Mouse (Mus musculus): Measurements from ENCODE around the gene Gckr. TPM values are rescaled to one million over a fixed set of nuclear protein-coding genes. Genes with fewer than 3 reads are reported as not detected.

The Gckr gene
- 15.1 and 17.6 TPM in 2 replicates for polyA plus RNA-seq (2012; rRNA removed)

DNA sequence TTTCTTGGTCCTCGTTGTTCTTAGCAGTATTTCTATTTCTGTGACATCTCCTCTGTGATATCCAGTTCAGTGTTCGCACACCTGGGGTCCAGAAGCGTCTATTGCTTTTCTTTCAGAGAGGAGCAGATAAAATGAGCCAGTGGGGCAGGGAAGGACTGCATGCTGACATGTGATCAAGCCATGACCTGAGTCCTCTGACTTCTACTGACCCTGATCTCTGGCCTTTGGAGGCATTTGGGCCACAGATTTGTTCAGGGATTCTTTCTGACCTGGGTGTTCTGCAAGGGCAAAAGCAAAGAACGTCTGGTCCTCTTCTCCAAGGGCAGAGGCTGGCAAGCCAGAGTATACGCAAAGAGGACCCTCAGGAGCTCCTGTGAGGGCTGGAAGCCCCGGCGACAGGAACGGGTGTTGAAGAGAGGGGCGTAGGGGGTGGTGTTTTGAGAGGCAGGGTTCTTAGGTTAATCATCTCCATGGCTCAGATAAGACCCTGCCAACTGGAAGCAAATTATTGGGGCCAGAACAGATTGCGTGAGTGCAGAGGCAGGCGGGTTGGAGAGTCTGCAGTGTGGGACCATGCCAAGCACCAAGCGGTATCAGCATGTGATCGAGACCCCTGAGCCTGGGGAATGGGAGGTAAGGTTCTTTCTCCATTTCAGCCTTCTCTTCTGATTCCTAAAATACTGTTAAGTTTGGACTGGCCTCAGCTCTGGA, at the start of gene Gckr:
Gene Gckr (plus strand): TSS at position 397 of the 711 bp plus-strand sequence.

DNA sequence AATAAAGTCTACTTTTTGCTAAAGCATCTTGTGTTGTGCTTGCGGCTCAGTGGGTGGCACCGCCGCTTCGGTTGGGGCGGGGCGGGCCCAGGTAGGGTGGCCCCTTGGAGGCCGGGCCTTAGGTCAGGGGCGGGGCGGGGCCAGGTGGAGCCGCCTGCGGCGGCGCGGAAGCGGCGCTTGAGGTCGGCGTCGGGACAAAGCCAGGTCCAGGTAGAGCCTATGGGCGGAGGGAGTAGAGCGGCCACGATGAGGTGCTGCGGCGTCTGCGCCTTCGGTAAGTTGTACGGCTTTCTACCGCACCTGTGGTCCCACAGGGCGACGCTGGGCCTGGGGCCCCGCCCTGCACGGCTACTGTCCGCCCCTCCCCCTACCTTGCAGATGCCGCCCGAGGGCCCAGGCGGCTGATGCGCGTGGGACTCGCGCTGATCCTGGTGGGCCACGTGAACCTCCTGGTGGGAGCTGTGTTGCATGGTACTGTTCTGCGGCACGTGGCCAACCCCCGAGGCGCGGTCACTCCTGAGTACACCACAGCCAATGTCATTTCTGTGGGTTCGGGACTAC, 45.6 kb upstream of the Gckr start, which contains the start of gene Krtcap3:
Gene Krtcap3 (plus strand): TSS at position 151 of the 561 bp plus-strand sequence.

DNA sequence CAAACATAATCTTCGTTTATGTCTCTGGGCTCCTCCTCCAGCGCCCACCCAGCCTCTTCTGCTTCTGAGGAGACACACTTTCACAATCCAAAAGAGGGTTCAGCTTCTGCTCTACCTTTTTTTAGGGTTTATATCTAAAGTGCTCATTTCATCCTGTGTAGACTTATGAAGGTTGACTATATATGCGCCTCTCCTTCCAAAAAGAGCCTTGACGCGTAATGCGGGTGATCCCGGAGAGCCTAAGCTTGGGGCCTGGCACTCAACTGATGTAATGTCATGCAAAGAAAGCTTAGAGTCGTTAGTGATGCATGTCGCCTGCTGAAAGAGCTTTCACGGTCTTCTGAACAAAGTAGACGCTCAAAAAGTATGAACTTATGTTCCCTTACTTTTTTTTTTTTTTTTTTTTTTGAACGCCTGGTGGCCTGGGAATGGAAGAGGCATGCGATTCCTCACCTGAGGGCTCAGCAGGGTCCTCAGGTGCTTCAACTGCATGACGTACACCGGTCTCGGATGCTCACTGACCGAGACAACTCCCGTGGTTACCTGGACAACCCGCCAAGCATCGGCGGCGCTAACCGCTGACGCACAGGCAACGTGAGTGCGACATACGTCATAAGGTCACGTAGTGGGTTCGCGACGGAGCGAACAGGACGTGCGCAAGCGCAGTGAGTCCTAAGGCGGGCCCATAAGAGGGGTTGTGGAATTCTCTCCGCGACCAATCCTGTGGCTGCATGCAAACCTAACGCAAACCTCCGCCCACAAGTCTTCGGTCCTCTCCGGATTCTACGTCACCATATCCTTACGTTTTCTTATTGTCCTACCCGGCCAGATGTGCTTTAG, 6.5 kb upstream of the Gckr start, which contains the start of gene Ift172:
Gene Ift172 (minus strand): TSS at position 596 of the 840 bp plus-strand sequence.

DNA sequence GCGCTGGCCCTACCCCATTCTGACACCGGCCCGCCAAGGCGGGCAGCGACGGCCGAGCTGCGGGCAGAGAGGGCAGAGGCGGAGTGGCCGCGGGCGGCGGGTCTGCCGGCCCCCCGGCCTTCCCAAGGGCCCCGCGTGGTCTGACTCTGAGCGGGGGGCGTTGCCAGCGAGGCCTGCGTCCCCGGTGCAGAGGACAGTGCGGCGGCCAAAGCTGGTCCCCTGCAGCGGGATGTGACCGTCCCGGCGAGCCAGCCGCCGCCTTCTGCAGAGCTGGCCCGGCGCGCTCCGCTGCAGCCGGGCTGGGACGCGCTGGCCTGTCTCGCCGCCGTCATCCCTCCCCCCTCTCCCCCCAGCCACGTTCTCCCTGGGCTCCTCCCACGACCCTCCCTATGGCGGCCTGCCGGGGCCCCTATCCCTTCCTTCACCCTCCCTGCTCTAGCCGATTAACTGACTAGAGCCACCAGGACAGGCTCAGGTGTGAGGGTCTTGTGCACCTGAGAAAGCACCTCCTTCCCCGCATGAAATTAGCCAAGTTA, 1.6 kb upstream of the Gckr start, which contains the start of gene Fndc4:
Gene Fndc4 (minus strand): TSS at position 475 of the 536 bp plus-strand sequence.

Other genes with a start within 250 kb of the Gckr start
- 26.4 and 31.3 TPM in 2 replicates for gene Atraid, start 249.1 kb upstream of the Gckr start, polyA plus RNA-seq (2012; rRNA removed)
- 4.0 and 4.7 TPM in 2 replicates for gene Slc5a6, start 248.5 kb upstream of the Gckr start, polyA plus RNA-seq (2012; rRNA removed)
- 16.6 and 19.0 TPM in 2 replicates for gene Cad, start 242.7 kb upstream of the Gckr start, polyA plus RNA-seq (2012; rRNA removed)
- gene Dnajc5g, start 191.2 kb upstream of the Gckr start, polyA plus RNA-seq (2012; rRNA removed) = not detected in 2 replicates
- 0.26 and 0.36 TPM in 2 replicates for gene Slc30a3, start 189.2 kb upstream of the Gckr start, polyA plus RNA-seq (2012; rRNA removed)
- 0.31 TPM in 1 of 2 replicates, not detected in the other for gene Trim54, start 180.7 kb upstream of the Gckr start, polyA plus RNA-seq (2012; rRNA removed)
- gene Ucn, start 158.6 kb upstream of the Gckr start, polyA plus RNA-seq (2012; rRNA removed) = not detected in 2 replicates
- gene Mpv17, start 143.2 kb upstream of the Gckr start, polyA plus RNA-seq (2012; rRNA removed) = 13.6 and 16.9 TPM in 2 replicates
- gene Gm29609, start 117.5 kb upstream of the Gckr start, polyA plus RNA-seq (2012; rRNA removed) = 0.66 and 0.67 TPM in 2 replicates
- 27.1 and 34.5 TPM in 2 replicates for gene Gtf3c2, start 117.3 kb upstream of the Gckr start, polyA plus RNA-seq (2012; rRNA removed)
- gene Snx17, start 104.2 kb upstream of the Gckr start, polyA plus RNA-seq (2012; rRNA removed) = 21.9 and 25.8 TPM in 2 replicates
- gene Eif2b4, start 104.0 kb upstream of the Gckr start, polyA plus RNA-seq (2012; rRNA removed) = 28.7 and 31.5 TPM in 2 replicates
- 7.7 and 8.9 TPM in 2 replicates for gene Zfp513, start 95.1 kb upstream of the Gckr start, polyA plus RNA-seq (2012; rRNA removed)
- 123 and 129 TPM in 2 replicates for gene Ppm1g, start 76.8 kb upstream of the Gckr start, polyA plus RNA-seq (2012; rRNA removed)
- gene Nrbp1, start 56.6 kb upstream of the Gckr start, polyA plus RNA-seq (2012; rRNA removed) = 27.8 and 31.3 TPM in 2 replicates
- not detected in 2 replicates for gene Gm9970, start 56.2 kb upstream of the Gckr start, polyA plus RNA-seq (2012; rRNA removed)
- 3.9 and 4.7 TPM in 2 replicates for gene Krtcap3, start 45.8 kb upstream of the Gckr start, polyA plus RNA-seq (2012; rRNA removed)
- 3.4 and 3.7 TPM in 2 replicates for gene Ift172, start 6.3 kb upstream of the Gckr start, polyA plus RNA-seq (2012; rRNA removed)
- 4.5 and 5.1 TPM in 2 replicates for gene Fndc4, start 1.4 kb upstream of the Gckr start, polyA plus RNA-seq (2012; rRNA removed)
- gene Zfp512, start 155.0 kb downstream of the Gckr start, polyA plus RNA-seq (2012; rRNA removed) = 9.2 and 10.1 TPM in 2 replicates
- 0.03 and 0.05 TPM in 2 replicates for gene 4930548H24Rik, start 188.3 kb downstream of the Gckr start, polyA plus RNA-seq (2012; rRNA removed)
- gene Gpn1, start 197.3 kb downstream of the Gckr start, polyA plus RNA-seq (2012; rRNA removed) = 7.3 and 7.8 TPM in 2 replicates
- 9.8 and 11.3 TPM in 2 replicates for gene Slc4a1ap, start 229.6 kb downstream of the Gckr start, polyA plus RNA-seq (2012; rRNA removed)
- gene Supt7l, start 230.4 kb downstream of the Gckr start, polyA plus RNA-seq (2012; rRNA removed) = 5.6 and 6.4 TPM in 2 replicates